Mouse (Mus musculus) embryonic fibroblast, embryonic 13.5 days (primary cell): ENCODE data around the gene Zfp451. TPM values are rescaled to one million over a fixed set of nuclear protein-coding genes. Genes with fewer than 3 reads are reported as not detected.

Experiments used
- H3K27ac ChIP-seq: 2 replicates; pipeline ENCODE4 v1.5.1; 2012; ENCODE audit warnings: low read length, control low read depth, inconsistent platforms; ENCODE audit not compliant: insufficient read depth
- H3K4me1 ChIP-seq: 2 replicates; pipeline ENCODE4 v1.6.1; 2011; ENCODE audit warnings: low read length; ENCODE audit not compliant: control insufficient read depth, insufficient read depth
- H3K4me3 ChIP-seq: 2 replicates; pipeline ENCODE4 v1.5.1; 2011; ENCODE audit warnings: mild to moderate bottlenecking, control low read depth, low read length; ENCODE audit not compliant: insufficient read depth
- CTCF ChIP-seq: IDR thresholded peaks from 2 replicates; pipeline ENCODE4 v1.5.1; 2011; ENCODE audit warnings: mild to moderate bottlenecking, control low read depth, low read length, moderate library complexity, borderline replicate concordance; ENCODE audit not compliant: insufficient read depth
- POLR2A ChIP-seq: IDR thresholded peaks from 2 replicates; pipeline ENCODE4 v1.6.1; 2011; ENCODE audit warnings: low read depth, mild to moderate bottlenecking, control low read depth, low read length, moderate library complexity
- polyA plus RNA-seq: library from polyadenylated mRNA; stranded (reverse); fragments of >200 nt; gene quantifications from 2 replicates; pipeline ENCODE4 v1.2.4, GENCODE M21; 2011; ENCODE audit warnings: low read depth; ENCODE audit not compliant: missing spikeins, insufficient read length

The Zfp451 gene
- polyA plus RNA-seq, 1 experiment = 51.1 TPM

DNA sequence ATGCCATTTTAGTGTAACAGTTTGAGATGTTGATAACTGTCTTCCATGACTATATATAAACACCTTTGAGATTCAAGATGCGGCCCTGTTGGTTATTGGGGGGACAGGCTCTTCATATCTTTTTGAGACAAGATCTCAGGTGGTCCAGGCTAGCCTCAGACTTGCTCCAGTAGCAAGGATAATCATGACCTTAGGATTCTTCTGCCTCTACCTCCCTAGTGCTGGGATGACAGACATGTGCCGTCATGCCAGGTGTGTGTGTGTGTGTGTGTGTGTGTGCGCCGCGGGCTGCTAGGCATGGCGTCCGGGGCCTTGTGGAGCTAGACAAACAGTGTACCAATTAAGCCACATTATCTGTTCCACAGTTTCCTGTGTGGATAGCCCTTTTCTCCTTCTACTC lies 93.4 kb downstream of the Zfp451 start:
- Histone ChIP-seq H3K27ac (no peak overlapping the region), H3K4me1 (peaks cover 10% of the 10 kb centered on the region; the same call in 1 of the 2 replicates), H3K4me3 (peak overlapping the region; percentile 49)
- TF ChIP-seq POLR2A = no peak

DNA sequence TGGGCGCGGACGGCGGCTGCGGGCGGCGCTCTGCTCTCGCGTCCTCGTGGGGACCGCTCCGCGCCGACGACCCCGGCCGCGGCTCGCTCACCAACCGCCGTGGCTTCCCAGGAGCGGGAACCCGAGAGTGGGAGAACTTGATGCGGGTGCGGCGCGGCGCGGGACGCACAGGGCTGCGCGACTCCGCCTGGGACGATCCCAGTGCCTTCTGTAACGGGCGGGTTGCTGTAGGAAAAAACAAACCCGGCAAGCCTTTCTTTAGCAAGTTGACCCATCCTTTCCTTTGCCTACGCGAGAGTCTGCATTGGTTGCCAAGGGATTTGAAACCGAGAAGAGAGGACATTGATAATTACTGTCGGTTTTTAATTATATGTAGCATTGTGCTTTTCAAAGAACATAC lies 94.2 kb downstream of the Zfp451 start:
- Histone ChIP-seq H3K4me3 (peak overlapping the region; percentile 92), H3K4me1 (peaks cover 10% of the 10 kb centered on the region; the same call in 1 of the 2 replicates), H3K27ac (peak overlapping the region; percentile 45)
- TF ChIP-seq POLR2A (no peak), CTCF (no peak)

DNA sequence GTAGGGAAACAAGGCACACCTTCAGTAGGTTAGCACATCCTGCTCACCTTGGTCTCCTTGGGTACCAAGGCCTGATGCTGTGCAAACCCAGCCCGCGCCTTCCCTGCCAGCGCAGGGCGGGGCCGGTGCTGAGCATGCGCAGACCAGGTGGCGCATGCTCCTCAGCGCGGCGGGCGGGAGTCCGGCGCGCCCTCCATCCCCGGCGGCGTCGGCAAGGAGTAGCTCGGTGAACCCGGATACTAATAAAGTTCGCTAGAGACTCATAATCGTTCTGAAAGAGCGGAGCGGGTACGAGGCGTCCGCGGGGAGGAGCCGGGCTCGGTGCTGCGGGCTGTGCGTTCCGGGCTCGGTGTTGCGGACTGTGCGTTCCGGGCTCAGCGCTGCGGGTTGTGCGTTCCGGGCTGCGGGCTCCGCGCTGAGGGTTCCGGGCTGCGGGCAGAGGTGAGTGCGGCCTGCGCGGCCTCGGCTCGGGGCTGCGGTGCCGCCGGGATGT lies 94.6 kb downstream of the Zfp451 start, which contains the start of gene Rab23:
Gene Rab23 (plus strand): TSS at position 155 of the 493 bp plus-strand sequence.
- H3K4me1 ChIP-seq = peaks cover 10% of the 10 kb centered on the region; the same call in 1 of the 2 replicates
- TF ChIP-seq CTCF (no peak), POLR2A (peak; percentile 76)

DNA sequence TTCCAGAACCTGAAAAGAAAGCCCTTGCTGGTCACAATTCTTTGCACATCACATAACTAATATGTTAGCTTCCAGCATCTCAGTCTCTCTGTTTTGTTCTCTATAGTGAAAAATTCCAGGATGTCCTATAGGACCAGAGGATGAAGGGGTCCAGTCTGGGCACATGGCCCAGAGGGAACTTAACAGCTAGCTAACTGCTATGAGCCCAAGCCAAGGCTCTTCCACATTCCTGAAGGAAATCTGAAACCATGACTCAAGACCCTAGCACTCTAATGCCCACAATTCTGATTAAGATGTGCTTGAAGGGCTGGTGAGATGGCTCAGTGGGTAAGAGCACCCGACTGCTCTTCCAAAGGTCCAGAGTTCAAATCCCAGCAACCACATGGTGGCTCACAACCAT lies 96.8 kb downstream of the Zfp451 start:
- no peak overlapping the region for H3K4me3 ChIP-seq
- TF ChIP-seq POLR2A = no peak
- no peak for TF ChIP-seq CTCF
- H3K4me1 ChIP-seq = 0 out of 2 replicates have a peak, but pooled peaks cover 3% of the 10 kb centered on the region
- no peak overlapping the region for H3K27ac ChIP-seq

More for the DNA sequence above, 94.6 kb downstream of the Zfp451 start, which contains the start of gene Rab23:
- Histone ChIP-seq H3K27ac (peak within 1 kb of the TSS; percentile 45), H3K4me3 (peak within 1 kb of the TSS; percentile 92)

DNA sequence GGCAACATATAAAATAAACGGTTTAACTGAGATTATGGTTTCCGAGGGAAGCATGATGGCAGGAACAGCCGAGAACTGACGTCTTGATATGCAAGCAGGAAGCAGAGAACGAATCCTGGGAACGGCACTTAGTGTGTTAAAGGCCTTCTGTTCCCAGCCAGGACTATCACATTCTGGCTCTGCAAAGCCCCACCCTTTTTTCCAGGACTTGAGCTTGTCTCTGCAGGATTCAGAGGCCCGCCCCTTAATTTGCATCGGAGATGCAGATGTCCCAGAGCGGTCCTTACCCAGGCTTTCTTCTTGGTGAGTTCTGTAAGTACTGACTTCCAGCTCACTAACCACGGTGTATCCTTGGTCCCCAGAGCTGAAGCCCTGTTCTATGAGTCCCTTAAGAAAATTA lies 99.6 kb downstream of the Zfp451 start:
- no peak overlapping the region for H3K4me3 ChIP-seq
- no peak overlapping the region for H3K27ac ChIP-seq
- no peaks in the 10 kb centered on the region for H3K4me1 ChIP-seq
- TF ChIP-seq CTCF (no peak), POLR2A (no peak)

DNA sequence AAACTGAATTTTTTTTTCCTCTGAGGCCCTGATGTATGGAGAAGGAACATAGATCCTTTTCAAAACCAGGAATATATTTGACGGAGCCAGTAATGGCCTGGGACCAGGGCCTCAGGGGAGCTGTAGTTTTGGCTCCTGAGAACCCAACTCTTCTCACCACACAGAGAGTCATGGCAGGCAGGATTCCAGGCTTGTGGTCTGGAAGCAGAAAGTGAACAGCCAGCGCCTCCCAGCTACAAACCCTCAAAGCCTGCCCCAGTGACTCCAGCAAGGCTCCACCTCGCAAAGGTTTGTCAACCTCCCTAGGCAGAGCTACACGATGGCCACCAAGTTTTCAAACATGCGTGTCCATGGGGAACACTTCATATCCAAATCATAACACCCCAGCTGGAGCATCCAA lies 102.4 kb downstream of the Zfp451 start:
- Histone ChIP-seq H3K4me3 (no peak overlapping the region), H3K4me1 (no peaks in the 10 kb centered on the region), H3K27ac (no peak overlapping the region)
- TF ChIP-seq POLR2A (no peak), CTCF (no peak)

Other genes with a start within 250 kb of the Zfp451 start
- 28.3 and 28.6 TPM in 2 replicates for gene Prim2, start 144.8 kb downstream of the Zfp451 start, polyA plus RNA-seq
- 77.8 and 107 TPM in 2 replicates for gene Rab23, start 94.7 kb downstream of the Zfp451 start, polyA plus RNA-seq
- 45.0 and 71.6 TPM in 2 replicates for gene Bag2, start 56.8 kb downstream of the Zfp451 start, polyA plus RNA-seq
- 5.6 and 6.4 TPM in 2 replicates for gene Bend6, start 93.2 kb upstream of the Zfp451 start, polyA plus RNA-seq
- 101 and 129 TPM in 2 replicates for gene Dst, start 93.6 kb upstream of the Zfp451 start, polyA plus RNA-seq